Mouse (Mus musculus): ENCODE measurements at regions not wholly inside any gene's neighbourhood (a gene's known extent, or its start where the extent isn't known, plus 50 kb on each side); places are given as distances from the start of the nearest gene placed in this dataset.

- Histone ChIP-seq H3K4me2 (ENCODE audit: insufficient read depth, low read depth, poor library complexity, severe bottlenecking) (no peak overlapping the region), H3K4me1 (ENCODE audit: control insufficient read depth in 1 of 2, insufficient read depth in 2 of 2) (no peaks in the 10 kb centered on the region), H3K79me2 (replicated peaks; ENCODE audit: control insufficient read depth, extremely low read depth, insufficient read depth, poor library complexity, severe bottlenecking) (no peaks in the 10 kb centered on the region), H3K36me3 (replicated peaks in 1 of 2; ENCODE audit: control insufficient read depth in 1 of 2, insufficient read depth in 1 of 2, low read length in 1 of 2) (no peaks in the 10 kb centered on the region), H3K9ac (ENCODE audit: insufficient read depth, low read depth) (no peak overlapping the region), H3K27me3 (replicated peaks) (no peaks in the 10 kb centered on the region), H3K27ac (ENCODE audit: insufficient read depth, low read depth) (no peak overlapping the region), H3K4me3 (replicated peaks in 1 of 3; ENCODE audit: low read depth in 2 of 3, low read length in 2 of 3, poor library complexity in 1 of 3) (no peak overlapping the region), H3K9me3 (replicated peaks; ENCODE audit: low read length) (no peaks in the 10 kb centered on the region)
- TF ChIP-seq JUND (conservative IDR thresholded peaks at IDR 0.05; ENCODE audit: low read depth, low read length) (no peak), KAT2A (IDR thresholded peaks at IDR 0.05; ENCODE audit: insufficient replicate concordance, low read length) (no peak), GABPA (IDR thresholded peaks at IDR 0.05; ENCODE audit: insufficient replicate concordance, low read depth, low read length) (no peak), ELF1 (IDR thresholded peaks at IDR 0.05; ENCODE audit: low read depth, low read length) (no peak), TCF12 (IDR thresholded peaks at IDR 0.05; ENCODE audit: low read depth, low read length) (no peak), UBTF (IDR thresholded peaks at IDR 0.05; ENCODE audit: low read depth, low read length) (no peak), HCFC1 (IDR thresholded peaks at IDR 0.05; ENCODE audit: low read depth, low read length) (no peak), MAFK (IDR thresholded peaks at IDR 0.05; ENCODE audit: insufficient replicate concordance, low read length) (no peak), USF2 (conservative IDR thresholded peaks at IDR 0.05; ENCODE audit: low read depth, low read length) (no peak)
- in situ Hi-C loops (cut with MboI; ENCODE audit: low pct_ligation_motif_present, low pct_unique_long_range_greater_than_20kb, low sequenced_read_pairs), result no loop called here
- dilution Hi-C loops (cut with MboI; ENCODE audit: extremely low pct_ligation_motif_present, extremely low pct_unique_long_range_greater_than_20kb, low sequenced_read_pairs), result no loop called here
- no peak for DNase-seq (ENCODE audit: extremely low read depth)
Measured at GRCm38 (mm10) chr10:9210646-9211045, 324.8 kb upstream of the Sash1 start.

DNA sequence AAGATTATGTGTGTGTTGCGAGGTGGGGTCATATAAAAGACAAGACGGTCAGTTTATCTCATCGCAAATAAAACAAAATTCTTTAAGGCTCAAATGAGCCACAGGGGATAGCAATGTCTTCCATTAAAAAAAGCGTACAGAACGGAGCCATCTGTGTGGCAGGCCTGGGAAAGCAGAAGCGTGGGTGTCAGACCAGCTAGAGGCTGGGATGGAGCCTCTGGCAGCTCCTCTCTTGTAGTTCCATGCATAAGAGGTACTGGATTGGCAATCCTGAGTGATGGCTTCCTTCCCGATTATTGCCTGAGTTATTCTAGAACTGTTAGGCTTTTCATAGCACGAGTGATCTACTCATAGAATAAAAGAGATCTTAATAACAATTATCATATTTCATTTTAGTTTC lies 318.2 kb upstream of the Sash1 start:
- no peak overlapping the region for H3K9ac ChIP-seq (ENCODE audit: insufficient read depth, low read depth)
- no peak overlapping the region for H3K4me2 ChIP-seq (ENCODE audit: insufficient read depth, low read depth, poor library complexity, severe bottlenecking)
- dilution Hi-C loops (cut with MboI; ENCODE audit: extremely low pct_ligation_motif_present, extremely low pct_unique_long_range_greater_than_20kb, low sequenced_read_pairs), result no loop called here
- H3K27me3 ChIP-seq (replicated peaks), result no peaks in the 10 kb centered on the region
- H3K4me1 ChIP-seq (ENCODE audit: control insufficient read depth in 1 of 2, insufficient read depth in 2 of 2), result no peaks in the 10 kb centered on the region
- no peaks in the 10 kb centered on the region for H3K36me3 ChIP-seq (replicated peaks in 1 of 2; ENCODE audit: control insufficient read depth in 1 of 2, insufficient read depth in 1 of 2, low read length in 1 of 2)
- no peak overlapping the region for H3K4me3 ChIP-seq (replicated peaks in 1 of 3; ENCODE audit: low read depth in 2 of 3, low read length in 2 of 3, poor library complexity in 1 of 3)
- H3K79me2 ChIP-seq (replicated peaks; ENCODE audit: control insufficient read depth, extremely low read depth, insufficient read depth, poor library complexity, severe bottlenecking), result no peaks in the 10 kb centered on the region
- DNase-seq (ENCODE audit: extremely low read depth), result no peak
- no peak overlapping the region for H3K27ac ChIP-seq (ENCODE audit: insufficient read depth, low read depth)
- in situ Hi-C loops (cut with MboI; ENCODE audit: low pct_ligation_motif_present, low pct_unique_long_range_greater_than_20kb, low sequenced_read_pairs), result no loop called here
- TF ChIP-seq SMC3 (IDR thresholded peaks at IDR 0.05; ENCODE audit: low read depth, low read length) (no peak), MYC (IDR thresholded peaks at IDR 0.05; ENCODE audit: low read depth, low read length) (no peak)
- H3K9me3 ChIP-seq (replicated peaks; ENCODE audit: low read length), result no peaks in the 10 kb centered on the region

DNA sequence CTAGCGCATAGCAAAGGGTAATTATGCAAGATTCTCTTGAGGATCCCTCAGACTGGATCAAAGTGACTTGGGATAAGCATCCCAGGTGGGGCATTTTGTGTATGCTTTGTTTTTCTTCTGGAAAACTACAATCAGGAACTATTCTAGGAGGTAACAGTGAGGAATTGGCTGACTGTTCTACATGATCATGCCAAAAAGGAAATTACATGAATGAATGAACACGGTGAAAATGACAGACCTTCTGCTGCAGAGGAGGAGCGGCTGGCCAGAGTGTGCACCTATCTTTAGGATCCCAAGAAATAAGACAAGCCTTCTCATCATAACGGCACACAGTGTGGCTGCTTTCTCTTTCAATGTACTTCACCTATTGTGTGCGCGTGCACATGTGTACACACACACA lies 317.5 kb upstream of the Sash1 start:
- dilution Hi-C loops (cut with MboI; ENCODE audit: extremely low pct_ligation_motif_present, extremely low pct_unique_long_range_greater_than_20kb, low sequenced_read_pairs) (no loop called here), in situ Hi-C loops (cut with MboI; ENCODE audit: low pct_ligation_motif_present, low pct_unique_long_range_greater_than_20kb, low sequenced_read_pairs) (no loop called here)
- no peak for DNase-seq (ENCODE audit: extremely low read depth)
- H3K27ac ChIP-seq (ENCODE audit: insufficient read depth, low read depth), result no peak overlapping the region
- H3K9ac ChIP-seq (ENCODE audit: insufficient read depth, low read depth), result no peak overlapping the region
- no peaks in the 10 kb centered on the region for H3K36me3 ChIP-seq (replicated peaks in 1 of 2; ENCODE audit: control insufficient read depth in 1 of 2, insufficient read depth in 1 of 2, low read length in 1 of 2)
- no peaks in the 10 kb centered on the region for H3K79me2 ChIP-seq (replicated peaks; ENCODE audit: control insufficient read depth, extremely low read depth, insufficient read depth, poor library complexity, severe bottlenecking)
- TF ChIP-seq MAFK (IDR thresholded peaks at IDR 0.05; ENCODE audit: insufficient replicate concordance, low read length), result no peak
- no peak for TF ChIP-seq USF2 (conservative IDR thresholded peaks at IDR 0.05; ENCODE audit: low read depth, low read length)
- no peak for TF ChIP-seq POLR2AphosphoS2 (IDR thresholded peaks at IDR 0.05; ENCODE audit: low read depth, low read length)
- no peak for TF ChIP-seq RCOR1 (conservative IDR thresholded peaks at IDR 0.05; ENCODE audit: low read depth, low read length)
- no peak for TF ChIP-seq NELFE (IDR thresholded peaks at IDR 0.05; ENCODE audit: low read depth, low read length)
- TF ChIP-seq HCFC1 (IDR thresholded peaks at IDR 0.05; ENCODE audit: low read depth, low read length), result no peak
- TF ChIP-seq ETS1 (conservative IDR thresholded peaks at IDR 0.05; ENCODE audit: low read depth, low read length), result no peak
- TF ChIP-seq JUND (conservative IDR thresholded peaks at IDR 0.05; ENCODE audit: low read depth, low read length), result no peak
- no peak overlapping the region for H3K4me3 ChIP-seq (replicated peaks in 1 of 3; ENCODE audit: low read depth in 2 of 3, low read length in 2 of 3, poor library complexity in 1 of 3)
- H3K9me3 ChIP-seq (replicated peaks; ENCODE audit: low read length), result no peaks in the 10 kb centered on the region
- no peak overlapping the region for H3K4me2 ChIP-seq (ENCODE audit: insufficient read depth, low read depth, poor library complexity, severe bottlenecking)
- H3K4me1 ChIP-seq (ENCODE audit: control insufficient read depth in 1 of 2, insufficient read depth in 2 of 2), result no peaks in the 10 kb centered on the region
- no peaks in the 10 kb centered on the region for H3K27me3 ChIP-seq (replicated peaks)

Measured in CH12.LX (cell line).